Mouse (Mus musculus) urinary bladder, postnatal 10 days (tissue): ENCODE measurements around the gene Pidd1.
A peak's percentile ranks its signal among the peaks of the same experiment; 100 is the strongest.
"Not testable (repeated sequence)": the region's sequence is repeated elsewhere in the genome, so short reads cannot be mapped to it uniquely, and the experiment has no call there.

Source experiments
- DNase-seq: peaks from one replicate; pipeline ENCODE4 v3.0.0; 2022; ENCODE audit warnings: low spot score

Pidd1 gene

GRCm38 (mm10) chr7:141413809-141414584 is 29.8 kb downstream of the Pidd1 start, which contains the start of gene Gatd1:
Gene Gatd1, minus strand, starts transcription at chr7:141414136.
- DNase-seq: peak; percentile 100

- DNase-seq: no peak
These were observed 30.5 kb downstream of the Pidd1 start for GRCm38 (mm10) chr7:141413331-141413730.

DNA sequence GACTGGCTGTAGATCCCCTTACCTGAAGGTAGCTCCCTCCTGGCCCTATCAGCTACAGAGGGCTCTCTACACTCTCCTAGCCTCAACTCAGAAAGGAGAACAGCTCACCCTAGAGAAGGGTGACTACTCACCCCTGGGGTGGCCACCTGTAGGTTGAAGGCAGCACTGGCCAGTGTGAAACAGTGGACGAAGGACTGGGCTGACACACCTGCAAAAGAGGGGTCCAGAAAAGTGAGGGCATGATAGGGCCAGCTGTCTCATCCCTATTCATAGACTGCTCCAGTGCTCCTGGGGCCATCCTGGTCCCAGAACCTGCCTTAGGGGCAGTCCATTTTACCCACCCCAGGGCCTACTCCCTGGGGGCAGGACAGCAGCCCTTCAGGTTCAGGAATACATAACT is 32.2 kb downstream of the Pidd1 start:
- no peak for DNase-seq

DNA sequence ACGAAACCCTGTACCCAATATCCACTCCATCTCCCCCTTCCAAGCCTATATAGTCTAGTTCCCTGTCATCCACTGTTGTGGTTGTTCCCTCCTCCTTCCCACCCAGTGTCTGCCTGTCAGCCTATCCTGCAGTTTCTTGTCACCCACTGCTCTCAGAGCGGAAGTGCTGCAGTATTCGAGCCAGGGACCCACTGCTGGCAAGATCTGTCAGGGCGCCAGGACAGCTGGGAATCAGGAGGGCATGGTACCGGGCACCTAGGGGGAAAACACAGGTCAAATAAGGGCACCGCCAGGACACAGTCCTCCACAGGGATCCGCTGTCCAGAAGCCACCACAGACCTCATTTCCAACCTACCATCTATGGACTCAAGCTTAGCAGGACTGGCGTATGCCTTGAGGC is 33.2 kb downstream of the Pidd1 start:
- DNase-seq: no peak

DNA sequence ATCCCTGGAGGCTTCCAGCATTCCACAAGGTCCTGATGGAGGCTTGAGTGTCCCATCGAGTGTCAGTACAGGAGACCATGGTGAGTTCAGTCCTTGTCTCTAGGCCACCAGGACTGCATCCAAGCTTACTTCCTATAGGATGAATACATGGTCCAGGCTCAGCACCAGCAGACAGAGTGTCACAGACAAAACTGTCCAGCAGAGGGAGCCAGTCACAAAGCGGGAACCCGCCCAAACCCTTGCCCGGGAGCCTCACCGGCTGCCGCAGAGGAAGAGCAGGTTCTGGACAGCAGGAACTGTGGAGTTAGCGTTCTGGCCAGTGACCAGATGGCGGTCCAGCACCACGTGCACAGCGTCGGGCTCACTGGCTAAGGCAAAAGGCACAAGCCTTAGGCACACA is 35.0 kb downstream of the Pidd1 start:
- DNase-seq: peak; percentile 68

GRCm38 (mm10) chr7:141407670-141408069 is 36.2 kb downstream of the Pidd1 start:
- not testable (repeated sequence) for DNase-seq

GRCm38 (mm10) chr7:141405466-141405865 is 38.4 kb downstream of the Pidd1 start:
- no peak for DNase-seq

DNA sequence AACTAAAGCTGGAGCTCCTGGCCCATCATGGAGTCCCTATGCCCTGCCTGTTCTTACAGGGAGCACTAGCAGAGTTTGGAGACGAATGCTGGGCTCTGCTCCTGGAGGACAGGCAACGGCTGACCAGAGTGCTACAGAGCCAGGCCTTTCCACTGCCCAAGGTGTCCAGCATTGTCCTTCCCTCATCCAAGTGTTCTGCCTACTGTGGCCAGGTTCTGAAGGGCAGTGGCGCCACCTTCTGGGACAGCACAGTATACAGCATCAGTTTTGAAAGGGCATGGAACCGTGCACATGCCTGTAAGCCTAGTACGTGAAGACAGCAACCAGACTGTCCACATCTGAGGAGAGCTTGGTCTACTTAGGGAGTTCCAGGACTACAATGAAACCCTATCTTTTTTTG is 40.5 kb downstream of the Pidd1 start:
- no peak for DNase-seq

DNA sequence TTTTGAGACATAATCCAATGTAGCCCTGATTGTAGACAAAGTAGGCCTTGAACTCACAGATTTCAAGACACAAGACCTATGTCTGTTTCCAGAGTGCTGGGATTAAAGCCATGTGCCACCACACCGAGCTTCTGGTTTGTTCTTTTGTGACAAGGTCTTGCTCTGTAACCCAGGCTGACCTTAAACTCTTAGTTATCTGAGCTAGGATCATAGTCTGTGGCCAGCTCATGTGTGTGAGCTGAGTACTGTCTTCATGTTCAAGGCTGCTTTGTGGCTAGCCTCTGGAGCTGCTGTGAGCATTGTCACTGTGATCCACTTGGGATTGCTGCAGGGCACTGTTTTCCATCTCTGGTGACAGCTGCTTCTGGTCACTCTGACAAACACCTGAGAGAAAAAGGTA is 48.5 kb downstream of the Pidd1 start:
- DNase-seq: no peak

DNA sequence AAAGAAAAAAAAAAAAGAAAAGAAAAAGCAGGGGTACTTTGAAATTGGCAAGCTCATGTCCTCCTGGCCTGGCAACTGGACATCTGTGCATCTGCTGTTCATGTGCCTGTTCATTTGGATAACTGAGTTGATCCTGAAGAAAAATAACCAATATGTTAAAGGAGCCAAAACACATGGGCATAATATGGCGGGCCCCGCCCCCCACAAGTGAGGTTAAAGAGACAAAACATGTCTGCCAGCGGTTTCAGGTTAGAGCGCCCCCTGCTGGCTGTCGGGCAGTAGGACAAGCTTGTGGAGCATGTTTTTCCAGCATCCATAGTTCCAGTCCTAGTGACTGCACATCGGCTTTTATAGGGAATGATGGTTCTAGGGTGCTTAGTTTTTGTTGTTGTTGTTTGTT is 49.1 kb downstream of the Pidd1 start:
- no peak for DNase-seq

DNA sequence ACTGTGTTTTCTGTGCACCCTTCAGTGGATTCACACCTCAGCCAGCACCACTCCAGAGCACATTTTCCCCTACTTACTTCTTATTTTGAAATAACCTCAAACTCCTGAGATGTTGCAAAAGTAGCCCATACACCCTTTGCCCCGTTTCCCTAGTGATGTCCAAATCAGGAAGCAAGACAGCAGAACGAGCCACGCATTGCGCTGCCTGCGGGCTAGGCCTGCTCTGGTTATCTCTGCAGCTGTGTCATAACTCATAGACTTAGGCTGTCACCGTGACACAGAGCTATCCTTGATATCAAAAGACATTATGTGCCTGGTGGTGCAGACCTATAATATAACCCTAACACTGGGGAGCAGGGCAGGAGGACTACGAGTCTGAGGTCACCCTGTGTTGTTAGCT is 49.7 kb downstream of the Pidd1 start:
- DNase-seq: no peak

- DNase-seq: no peak
These were observed 51.1 kb downstream of the Pidd1 start for GRCm38 (mm10) chr7:141392552-141393222.

GRCm38 (mm10) chr7:141391625-141392551 is 51.9 kb downstream of the Pidd1 start, which contains the start of gene Taldo1:
Gene Taldo1, plus strand, starts transcription at chr7:141392199.
- peak; percentile 77 for DNase-seq

GRCm38 (mm10) chr7:141390326-141391259 is 53.2 kb downstream of the Pidd1 start:
- no peak for DNase-seq

DNA sequence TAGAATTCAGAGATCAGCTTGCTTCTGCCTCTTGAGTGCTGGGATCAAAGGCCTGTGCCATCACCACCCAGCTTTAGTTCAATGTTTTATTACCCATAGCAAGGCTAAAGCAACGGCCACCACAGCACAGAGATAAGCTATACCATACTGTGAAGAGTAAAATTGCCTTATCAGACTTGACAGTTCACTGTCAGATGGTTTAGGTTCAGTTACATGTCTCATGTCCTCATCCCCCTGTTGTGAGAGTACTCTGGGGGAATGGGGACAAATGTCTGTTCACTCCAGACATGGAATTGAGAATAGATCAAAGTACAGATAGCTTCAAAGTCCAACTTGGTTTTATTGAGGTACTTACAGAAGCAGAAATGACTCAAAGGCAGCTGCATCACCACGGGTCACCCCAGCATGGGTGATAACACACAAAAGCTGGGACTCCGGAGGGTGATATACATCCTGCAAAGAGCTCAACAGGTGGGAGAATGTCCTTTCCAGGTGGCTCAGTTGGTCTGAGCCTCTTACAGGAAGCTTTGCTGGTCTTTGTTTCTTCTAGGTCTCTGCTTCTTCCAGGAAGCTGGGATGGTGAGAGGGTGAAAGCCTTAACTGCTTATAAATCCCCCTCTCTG is 55.2 kb downstream of the Pidd1 start:
- DNase-seq: no peak
